Mouse (Mus musculus) megakaryocyte, embryonic 14.5 days (primary cell): ENCODE results near the gene Shank2.

Source experiments
- FLI1 ChIP-seq: IDR thresholded peaks from 2 replicates; pipeline ENCODE4 v1.6.1; 2012; ENCODE audit warnings: low read length, inconsistent platforms, mixed read lengths
- GATA1 ChIP-seq: IDR thresholded peaks from 3 replicates; pipeline ENCODE4 v1.6.1; 2012; ENCODE audit warnings: mixed read lengths, low read length, inconsistent platforms, borderline replicate concordance

DNA sequence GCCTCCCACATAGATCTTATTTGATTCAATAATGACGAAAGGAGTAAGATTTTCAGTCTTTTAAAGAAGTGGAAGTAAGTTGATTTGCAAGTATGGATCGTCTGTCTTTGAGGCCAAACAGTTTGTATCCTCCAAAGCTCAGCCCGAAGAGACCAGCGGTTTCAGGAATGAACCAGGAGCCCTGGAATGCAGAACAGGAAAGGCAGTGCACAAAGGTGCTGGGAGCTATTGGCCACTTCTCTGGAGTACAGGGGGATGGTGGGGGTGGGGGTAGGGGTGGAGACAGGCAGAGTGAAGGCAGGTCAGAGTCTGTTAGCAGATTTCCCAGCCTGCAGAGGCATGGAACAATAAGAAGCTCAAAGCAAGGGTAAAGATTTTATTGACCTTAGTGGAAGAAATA lies 471.8 kb downstream of the Shank2 start:
- TF ChIP-seq GATA1 (no peak), FLI1 (no peak)
